In the genomic region with DNA sequence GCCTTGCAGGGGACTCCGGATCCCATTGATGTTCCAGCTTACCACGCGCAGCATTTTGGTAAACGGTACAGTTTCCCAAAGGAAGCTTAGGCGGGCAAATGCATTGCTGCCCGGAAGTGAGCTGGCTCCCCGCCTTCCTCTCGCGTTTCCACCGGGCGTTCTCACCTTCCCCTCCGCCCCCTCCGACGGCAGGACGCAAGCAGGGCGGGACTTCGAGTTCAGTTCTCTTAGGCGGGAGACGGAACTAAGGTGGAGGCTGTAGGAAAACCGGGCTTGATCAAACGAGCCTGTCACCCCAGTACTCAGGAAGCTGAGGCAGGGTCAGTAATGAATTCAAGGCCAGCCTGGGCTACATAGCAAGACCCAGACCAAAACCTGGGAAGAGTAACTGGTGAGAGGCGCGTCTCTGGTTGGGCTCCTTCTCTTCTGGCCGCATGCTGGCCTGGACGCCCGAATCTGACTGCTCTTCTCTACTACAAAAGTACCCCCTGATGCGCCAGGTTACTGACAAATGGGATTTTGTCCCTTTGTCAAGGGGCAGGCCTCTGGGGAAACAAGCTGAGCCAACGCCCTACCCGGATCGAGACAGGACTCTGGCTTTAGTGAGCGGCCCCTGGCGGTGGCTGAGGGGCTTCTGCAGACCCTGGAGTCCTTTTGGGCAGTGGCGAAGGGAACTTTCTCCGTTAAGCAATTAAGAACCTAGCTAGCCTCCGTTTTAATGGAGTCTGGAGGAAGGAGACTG, we compare ENCODE assay signal across 8 mouse cellular contexts. TPM values are rescaled to one million over a fixed set of nuclear protein-coding genes. Genes with fewer than 3 reads are reported as not detected.
DNase-seq lines count a peak whose midpoint lies in the region; ATAC-seq and TF ChIP-seq lines count a peak whose summit lies in the region.

A gene (plus strand): TSS at position 207 of the 742 bp plus-strand sequence.

- peak within 1 kb of the TSS; percentile 52 for H3K4me3 ChIP-seq in embryonic facial prominence, embryonic 14.5 days (ENCODE audit: low read depth, low read length)
- peak within 1 kb of the TSS; percentile 57 for H3K4me3 ChIP-seq in heart, adult 2 months
- peak within 1 kb of the TSS; percentile 54 for H3K4me3 ChIP-seq in limb, embryonic 14.5 days (replicated peaks; ENCODE audit: low read length)
- peak within 1 kb of the TSS; percentile 46 for H3K4me3 ChIP-seq in midbrain, postnatal 0 days (ENCODE audit: low read depth, low read length)

- H3K4me1 ChIP-seq in embryonic facial prominence, embryonic 14.5 days (ENCODE audit: control insufficient read depth, insufficient read depth, low read length), result no peaks in the 10 kb centered on the region
- no peaks in the 10 kb centered on the region; the same call in 1 of the 2 replicates for H3K4me1 ChIP-seq in heart, adult 2 months (ENCODE audit: control insufficient read depth, insufficient read depth, low read length)
- no peaks in the 10 kb centered on the region for H3K4me1 ChIP-seq in limb, embryonic 14.5 days (ENCODE audit: control insufficient read depth, insufficient read depth, low read length)
- H3K4me1 ChIP-seq in midbrain, postnatal 0 days (ENCODE audit: insufficient read depth, low read length), result no peaks in the 10 kb centered on the region

- TF ChIP-seq CTCF in heart, adult 2 months (IDR thresholded peaks at IDR 0.05), result peak; percentile 68
- peak; percentile 59 for TF ChIP-seq CTCF in midbrain, postnatal 0 days (IDR thresholded peaks at IDR 0.05)

- peaks cover 3% of the 10 kb centered on the region; the same call in 1 of the 2 replicates for H3K27me3 ChIP-seq in embryonic facial prominence, embryonic 14.5 days (replicated peaks; ENCODE audit: control insufficient read depth, insufficient read depth, low read length)
- H3K27me3 ChIP-seq in heart, adult 2 months (ENCODE audit: control insufficient read depth, insufficient read depth, low read length), result no peaks in the 10 kb centered on the region
- no peaks in the 10 kb centered on the region for H3K27me3 ChIP-seq in limb, embryonic 14.5 days (ENCODE audit: control insufficient read depth, insufficient read depth, low read length)
- no peaks in the 10 kb centered on the region for H3K27me3 ChIP-seq in midbrain, postnatal 0 days (ENCODE audit: insufficient read depth, low read length)

- no peak for TF ChIP-seq EP300 in heart, adult 2 months (IDR thresholded peaks at IDR 0.05; ENCODE audit: insufficient read depth, low read depth, low read length)

- 20% methylated on average over 30 of the region's 35 CpGs for WGBS in embryonic facial prominence, embryonic 14.5 days
- WGBS in heart, adult 2 months, result 20% methylated on average over 35 of the region's 35 CpGs
- 21% methylated on average over 32 of the region's 35 CpGs for WGBS in limb, embryonic 14.5 days
- WGBS in midbrain, postnatal 0 days, result 20% methylated on average over 35 of the region's 35 CpGs

- H3K9ac ChIP-seq in embryonic facial prominence, embryonic 14.5 days (ENCODE audit: low read depth, low read length), result peak within 1 kb of the TSS; percentile 70
- H3K9ac ChIP-seq in heart, adult 2 months (ENCODE audit: low read depth, low read length), result peak within 1 kb of the TSS; percentile 69
- peak within 1 kb of the TSS; percentile 70 for H3K9ac ChIP-seq in limb, embryonic 14.5 days (ENCODE audit: low read depth, low read length, severe bottlenecking)
- H3K9ac ChIP-seq in midbrain, postnatal 0 days (replicated peaks; ENCODE audit: low read length, poor library complexity, severe bottlenecking), result peak within 1 kb of the TSS; percentile 60

- peak within 1 kb of the TSS; percentile 54 for H3K4me2 ChIP-seq in embryonic facial prominence, embryonic 14.5 days (ENCODE audit: low read depth, low read length)
- peak within 1 kb of the TSS; percentile 57 for H3K4me2 ChIP-seq in limb, embryonic 14.5 days (replicated peaks; ENCODE audit: low read depth, low read length, severe bottlenecking)
- peak within 1 kb of the TSS; percentile 53 for H3K4me2 ChIP-seq in midbrain, postnatal 0 days (ENCODE audit: low read depth, low read length, poor library complexity, severe bottlenecking)

- peak within 1 kb of the TSS; percentile 88 for H3K27ac ChIP-seq in embryonic facial prominence, embryonic 14.5 days (replicated peaks; ENCODE audit: low read depth, low read length)
- H3K27ac ChIP-seq in heart, adult 2 months, result peak within 1 kb of the TSS; percentile 75
- H3K27ac ChIP-seq in limb, embryonic 14.5 days (replicated peaks; ENCODE audit: low read depth, low read length), result peak within 1 kb of the TSS; percentile 74
- peak within 1 kb of the TSS; percentile 73 for H3K27ac ChIP-seq in midbrain, postnatal 0 days (ENCODE audit: low read depth, low read length)

- peak; percentile 86 for DNase-seq in 3T3-L1 (ENCODE audit: low read depth, low spot score)
- DNase-seq in adrenal gland, postnatal 4 days (ENCODE audit: low spot score in 2 of 2), result peak; percentile 28 to 60
- peak; percentile 92 for DNase-seq in embryonic facial prominence, embryonic 14.5 days (ENCODE audit: low spot score)
- peak; percentile 82 to 84 for DNase-seq in heart, adult 2 months
- peak; percentile 80 for DNase-seq in kidney, adult 9 months
- DNase-seq in limb, embryonic 14.5 days (ENCODE audit: low spot score), result peak; percentile 84
- peak; percentile 79 for DNase-seq in midbrain, postnatal 0 days (ENCODE audit: low spot score)
- peak; percentile 55 to 64 for DNase-seq in spleen, postnatal 14 days (ENCODE audit: low spot score in 2 of 2)

- H3K79me2 ChIP-seq in heart, adult 2 months (replicated peaks; ENCODE audit: control insufficient read depth, insufficient read depth, low read length), result no peaks in the 10 kb centered on the region

- H3K36me3 ChIP-seq in embryonic facial prominence, embryonic 14.5 days (ENCODE audit: control insufficient read depth, insufficient read depth, low read length), result peaks cover 26% of the 10 kb centered on the region; the same call in 1 of the 2 replicates
- H3K36me3 ChIP-seq in heart, adult 2 months (ENCODE audit: control insufficient read depth, insufficient read depth, low read length), result no peaks in the 10 kb centered on the region
- peaks cover 10% of the 10 kb centered on the region for H3K36me3 ChIP-seq in limb, embryonic 14.5 days (ENCODE audit: control insufficient read depth, insufficient read depth, low read length)
- no peaks in the 10 kb centered on the region for H3K36me3 ChIP-seq in midbrain, postnatal 0 days (ENCODE audit: insufficient read depth, low read length)

- intact Hi-C loops in heart, adult 2 months (cut with DNase I), result no loop called here

- no peaks in the 10 kb centered on the region for H3K9me3 ChIP-seq in embryonic facial prominence, embryonic 14.5 days (ENCODE audit: control insufficient read depth, low read length)
- H3K9me3 ChIP-seq in limb, embryonic 14.5 days (ENCODE audit: control insufficient read depth, low read length), result no peaks in the 10 kb centered on the region
- no peaks in the 10 kb centered on the region for H3K9me3 ChIP-seq in midbrain, postnatal 0 days (ENCODE audit: low read length)

- ATAC-seq in embryonic facial prominence, embryonic 14.5 days (ENCODE audit: low read depth), result peak; percentile 97
- peak; percentile 96 for ATAC-seq in limb, embryonic 14.5 days (ENCODE audit: low FRiP score, low read depth)
- peak; percentile 94 for ATAC-seq in midbrain, postnatal 0 days (ENCODE audit: low FRiP score)

- TF ChIP-seq POLR2A in heart, adult 2 months (IDR thresholded peaks at IDR 0.05; ENCODE audit: insufficient read depth, low read depth, low read length), result peak; percentile 68
- 0 out of 2 replicates have a peak, but pooled peaks have one; percentile 22 for TF ChIP-seq POLR2A in limb, embryonic 14.5 days (IDR thresholded peaks at IDR 0.05; ENCODE audit: borderline replicate concordance, extremely low read depth, insufficient read depth, insufficient read length)

RNA-seq across cellular contexts. Expression of the gene that starts here (rescaled TPM):
- total RNA-seq in adrenal gland, postnatal 4 days (2021), result 10 to 100 TPM; 11.6 to 12.0 TPM
- polyA plus RNA-seq in embryonic facial prominence, embryonic 14.5 days (2014; fragmentation: Nextera tagmentation; extraction: Ambion mirVana), result 5.0 and 5.4 TPM in 2 replicates
- 10 to 100 TPM in 1 of 2 experiments, 1 to 10 TPM in 1; 5.5 to 16.4 TPM for total RNA-seq in heart, adult 2 months (2021)
- polyA plus RNA-seq in heart, adult 2 months (2012; rRNA removed), result 17.0 and 24.5 TPM in 2 replicates
- polyA plus RNA-seq in limb, embryonic 14.5 days (2012; rRNA removed), result 7.4 and 7.7 TPM in 2 replicates
- polyA plus RNA-seq in limb, embryonic 14.5 days (2014; fragmentation: Nextera tagmentation; extraction: Ambion mirVana), result 4.5 and 5.5 TPM in 2 replicates
- total RNA-seq in midbrain, postnatal 0 days (2014; rRNA removed), result 2.2 and 4.9 TPM in 2 replicates
- polyA plus RNA-seq in midbrain, postnatal 0 days (2015; fragmentation: Nextera tagmentation; extraction: Ambion mirVana), result 3.2 and 4.3 TPM in 2 replicates

Comparison
In these comparisons a context has a peak if more than half of its experiments do, and no peak if none do; other contexts are left out.
1. Peak in every context shown above with its lines: DNase-seq, ATAC-seq, H3K4me3 ChIP-seq and H3K27ac ChIP-seq.